Comparison of ENCODE assay signal across 18 mouse cellular contexts in genomic region chr3:135476286-135476685, GRCm38 (mm10). TPM values are rescaled to one million over a fixed set of nuclear protein-coding genes. Genes with fewer than 3 reads are reported as not detected.
DNase-seq lines count a peak whose midpoint lies in the region.
"Had no signal": no experiment of that assay in that cellular context is flagged by ENCODE, and none has a peak within 500 bp of the region (broad histone marks: within the 10 kb centered on the region; RNA-seq: fewer than 3 reads in every experiment).

No protein-coding gene starts in this region.

- intact Hi-C loops in left cerebral cortex, postnatal 25 days (cut with DNase I): no loop called here

- peak; percentile 21 to 57 for DNase-seq in layer of hippocampus, adult 18-20 months (ENCODE audit: low spot score in 2 of 2)
- DNase-seq in layer of hippocampus, postnatal 10 days (ENCODE audit: low spot score in 2 of 2): no peak
- peak; percentile 27 to 78 for DNase-seq in left cerebral cortex, postnatal 25 days (ENCODE audit: low spot score in 2 of 2)
- DNase-seq in left cerebral cortex, adult 11 months (ENCODE audit: low spot score): no peak
- peak; percentile 50 for DNase-seq in layer of hippocampus, adult 9-11 months
- peak; percentile 26 for DNase-seq in right cerebral cortex, postnatal 25 days
- no peak for DNase-seq in heart, adult 18-20 months
- DNase-seq: adrenal gland, postnatal 14 days; cerebellum, adult 11-12 months; cerebellum, adult 9-11 months; gastrocnemius, adult 2 months; gastrocnemius, postnatal 36 days; heart, adult 2 months; kidney, adult 11 months; kidney, postnatal 14 days; lung, adult 18-20 months; lung, postnatal 10 days; midbrain, embryonic 14.5 days had no signal

RNA-seq across cellular contexts. Expression of gene Manba, which starts 9.1 kb away (rescaled TPM):
- total RNA-seq in layer of hippocampus, adult 18-20 months (2021): 1 to 10 TPM; 8.5 TPM
- total RNA-seq in layer of hippocampus, postnatal 10 days (2021): 1 to 10 TPM; 6.9 to 8.0 TPM
- 1 to 10 TPM; 7.2 to 7.9 TPM for total RNA-seq in left cerebral cortex, postnatal 25 days (2021)
- total RNA-seq in heart, adult 18-20 months (2021): 10 to 100 TPM; 15.0 to 17.5 TPM

RNA-seq across cellular contexts. Expression of gene Ube2d3, which starts 38.3 kb away (rescaled TPM):
- total RNA-seq in layer of hippocampus, adult 18-20 months (2021): 100 to 1,000 TPM; 233 to 238 TPM
- 100 to 1,000 TPM; 258 to 279 TPM for total RNA-seq in layer of hippocampus, postnatal 10 days (2021)
- total RNA-seq in left cerebral cortex, postnatal 25 days (2021): 100 to 1,000 TPM; 231 to 239 TPM
- total RNA-seq in heart, adult 18-20 months (2021): 100 to 1,000 TPM; 365 to 406 TPM

RNA-seq across cellular contexts. Expression of gene Cisd2, which starts 52.6 kb away (rescaled TPM):
- total RNA-seq in layer of hippocampus, adult 18-20 months (2021): 10 to 100 TPM; 32.1 to 32.4 TPM
- 10 to 100 TPM; 34.9 to 39.1 TPM for total RNA-seq in layer of hippocampus, postnatal 10 days (2021)
- 10 to 100 TPM; 40.3 to 41.4 TPM for total RNA-seq in left cerebral cortex, postnatal 25 days (2021)
- 10 to 100 TPM; 44.1 to 49.3 TPM for total RNA-seq in heart, adult 18-20 months (2021)

Comparison
In these comparisons a context has a peak if more than half of its experiments do, and no peak if none do; other contexts are left out.
1. DNase-seq: peak in layer of hippocampus, adult 18-20 months (2 of 2), left cerebral cortex, postnatal 25 days (2 of 2), layer of hippocampus, adult 9-11 months (single experiment) and right cerebral cortex, postnatal 25 days (single experiment); none in layer of hippocampus, postnatal 10 days (0 of 2), left cerebral cortex, adult 11 months (single experiment) and heart, adult 18-20 months (0 of 2).